8 mouse cellular contexts compared by ENCODE assay signal in genomic region chrX:36873765-36874164, GRCm38 (mm10). TPM values are rescaled to one million over a fixed set of nuclear protein-coding genes. Genes with fewer than 3 reads are reported as not detected.
DNase-seq lines count a peak whose midpoint lies in the region; ATAC-seq lines count a peak whose summit lies in the region.

Gene Ube2a (plus strand): TSS chrX:36873900.
Gene C330007P06Rik (minus strand): TSS chrX:36874111.

- 27% methylated on average over 8 of the region's 8 CpGs for WGBS in forebrain, embryonic 15.5 days
- WGBS in hindbrain, embryonic 13.5 days: 28% methylated on average over 8 of the region's 8 CpGs
- 18% methylated on average over 8 of the region's 8 CpGs for WGBS in liver, embryonic 16.5 days (ENCODE audit: insufficient replicate concordance)

- peak within 1 kb of the TSS; percentile 76 for H3K9ac ChIP-seq in forebrain, embryonic 15.5 days (replicated peaks)
- peak within 1 kb of the TSS; percentile 83 for H3K9ac ChIP-seq in hindbrain, embryonic 13.5 days
- peak within 1 kb of the TSS; percentile 88 for H3K9ac ChIP-seq in liver, embryonic 16.5 days (ENCODE audit: low read depth, low read length)

- H3K9me3 ChIP-seq in forebrain, embryonic 15.5 days: no peaks in the 10 kb centered on the region
- H3K9me3 ChIP-seq in hindbrain, embryonic 13.5 days: no peaks in the 10 kb centered on the region
- H3K9me3 ChIP-seq in liver, embryonic 16.5 days (replicated peaks; ENCODE audit: control insufficient read depth, low read length): no peaks in the 10 kb centered on the region

- no peak for DNase-seq in heart, adult 18-20 months
- DNase-seq in heart, adult 11 months: no peak
- DNase-seq in MEL-GATA-1-ER (ENCODE audit: extremely low read depth, low read depth): peak; percentile 45
- DNase-seq in retina, embryonic 14.5 days (ENCODE audit: low spot score): no peak
- DNase-seq in cerebellum, adult 8-10 months: no peak

- no peaks in the 10 kb centered on the region for H3K36me3 ChIP-seq in forebrain, embryonic 15.5 days
- no peaks in the 10 kb centered on the region for H3K36me3 ChIP-seq in hindbrain, embryonic 13.5 days
- no peaks in the 10 kb centered on the region; the same call in 1 of the 2 replicates for H3K36me3 ChIP-seq in liver, embryonic 16.5 days (ENCODE audit: control insufficient read depth, insufficient read depth)

- no peaks in the 10 kb centered on the region for H3K27me3 ChIP-seq in forebrain, embryonic 15.5 days
- no peaks in the 10 kb centered on the region for H3K27me3 ChIP-seq in hindbrain, embryonic 13.5 days
- no peaks in the 10 kb centered on the region for H3K27me3 ChIP-seq in liver, embryonic 16.5 days (ENCODE audit: control insufficient read depth, insufficient read depth, low read depth, low read length)

- H3K4me3 ChIP-seq in forebrain, embryonic 15.5 days: peak within 1 kb of the TSS; percentile 58
- H3K4me3 ChIP-seq in hindbrain, embryonic 13.5 days: peak within 1 kb of the TSS; percentile 69
- peak within 1 kb of the TSS; percentile 87 for H3K4me3 ChIP-seq in liver, embryonic 16.5 days (ENCODE audit: low read depth, low read length)

- peak; percentile 65 for ATAC-seq in forebrain, embryonic 15.5 days (replicated peaks)
- peak; percentile 48 for ATAC-seq in hindbrain, embryonic 13.5 days (ENCODE audit: low FRiP score)
- no peak; the same call in 1 of the 2 replicates for ATAC-seq in liver, embryonic 16.5 days (ENCODE audit: low read depth)

- peak within 1 kb of the TSS; percentile 73 for H3K27ac ChIP-seq in forebrain, embryonic 15.5 days (replicated peaks)
- H3K27ac ChIP-seq in hindbrain, embryonic 13.5 days: peak within 1 kb of the TSS; percentile 87
- peak within 1 kb of the TSS; percentile 59; the same call in 1 of the 2 replicates for H3K27ac ChIP-seq in liver, embryonic 16.5 days (ENCODE audit: low read length)

- H3K4me2 ChIP-seq in forebrain, embryonic 15.5 days (replicated peaks): peak within 1 kb of the TSS; percentile 55
- H3K4me2 ChIP-seq in hindbrain, embryonic 13.5 days: peak within 1 kb of the TSS; percentile 66
- peak within 1 kb of the TSS; percentile 68 for H3K4me2 ChIP-seq in liver, embryonic 16.5 days (ENCODE audit: low read depth, low read length)

- peaks cover 5% of the 10 kb centered on the region for H3K4me1 ChIP-seq in forebrain, embryonic 15.5 days
- peaks cover 6% of the 10 kb centered on the region for H3K4me1 ChIP-seq in hindbrain, embryonic 13.5 days (replicated peaks)
- H3K4me1 ChIP-seq in liver, embryonic 16.5 days (ENCODE audit: control insufficient read depth, low read depth, low read length): peaks cover 6% of the 10 kb centered on the region; the same call in 1 of the 2 replicates

RNA-seq across cellular contexts. Expression of gene Ube2a, which starts in this region (rescaled TPM):
- 10 to 100 TPM; 69.8 to 71.6 TPM for total RNA-seq in heart, adult 18-20 months (2021)
- polyA plus RNA-seq in forebrain, embryonic 15.5 days (2015; fragmentation: Nextera tagmentation; extraction: Ambion mirVana): 108 and 120 TPM in 2 replicates
- 120 and 122 TPM in 2 replicates for polyA plus RNA-seq in hindbrain, embryonic 13.5 days (2015; fragmentation: Nextera tagmentation; extraction: Ambion mirVana)
- polyA plus RNA-seq in liver, embryonic 16.5 days (2015; fragmentation: Nextera tagmentation; extraction: Ambion mirVana): 61.6 and 65.5 TPM in 2 replicates

RNA-seq across cellular contexts. Expression of gene C330007P06Rik, which starts in this region (rescaled TPM):
- 10 to 100 TPM; 15.2 to 18.2 TPM for total RNA-seq in heart, adult 18-20 months (2021)
- polyA plus RNA-seq in forebrain, embryonic 15.5 days (2015; fragmentation: Nextera tagmentation; extraction: Ambion mirVana): 24.4 and 24.7 TPM in 2 replicates
- 23.4 and 24.7 TPM in 2 replicates for polyA plus RNA-seq in hindbrain, embryonic 13.5 days (2015; fragmentation: Nextera tagmentation; extraction: Ambion mirVana)
- polyA plus RNA-seq in liver, embryonic 16.5 days (2015; fragmentation: Nextera tagmentation; extraction: Ambion mirVana): 12.2 and 13.4 TPM in 2 replicates
